Mouse (Mus musculus): ENCODE measurements around the gene Lhcgr. TPM values are rescaled to one million over a fixed set of nuclear protein-coding genes. Genes with fewer than 3 reads are reported as not detected.
"Not testable (repeated sequence)": the region's sequence is repeated elsewhere in the genome, so short reads cannot be mapped to it uniquely, and the experiment has no call there.

The Lhcgr gene
- total and polyA plus RNA-seq, 3 experiments, result not detected

- H3K27me3 ChIP-seq (ENCODE audit: control insufficient read depth in 1 of 2, insufficient read depth in 2 of 2, low read length in 2 of 2); H3K9me3 ChIP-seq (replicated peaks; ENCODE audit: insufficient read depth, low read length); H3K9ac ChIP-seq (ENCODE audit: control insufficient read depth, low read depth, low read length, poor library complexity, severe bottlenecking); H3K36me3 ChIP-seq (ENCODE audit: control insufficient read depth in 1 of 2, insufficient read depth in 2 of 2, low read length in 2 of 2); DNase-seq (ENCODE audit: low read depth, low spot score); H3K27ac ChIP-seq (ENCODE audit: control insufficient read depth, low read depth, low read length); H3K4me1 ChIP-seq (ENCODE audit: control insufficient read depth in 1 of 2, insufficient read depth in 2 of 2, low read length in 2 of 2); H3K4me3 ChIP-seq (ENCODE audit: control insufficient read depth in 1 of 2, insufficient read depth in 1 of 2, low read depth in 2 of 2, low read length in 2 of 2); H3K79me2 ChIP-seq (ENCODE audit: control insufficient read depth, insufficient read depth, low read length, poor library complexity): not testable (repeated sequence)
- TF ChIP-seq USF1 (IDR thresholded peaks at IDR 0.05; ENCODE audit: low read depth, low read length), result peak; percentile 31; the same call in 1 of the 2 replicates
These were observed 21.2 kb upstream of the Lhcgr start for GRCm38 (mm10) chr17:88812943-88813342.

GRCm38 (mm10) chr17:88810807-88811206, 19.0 kb upstream of the Lhcgr start:
- no peak overlapping the region for H3K9ac ChIP-seq (ENCODE audit: control insufficient read depth, low read depth, low read length, poor library complexity, severe bottlenecking)
- H3K36me3 ChIP-seq (ENCODE audit: control insufficient read depth in 1 of 2, insufficient read depth in 2 of 2, low read length in 2 of 2), result no peaks in the 10 kb centered on the region
- no peaks in the 10 kb centered on the region for H3K9me3 ChIP-seq (replicated peaks; ENCODE audit: insufficient read depth, low read length)

GRCm38 (mm10) chr17:88806421-88806820, 14.6 kb upstream of the Lhcgr start:
- Histone ChIP-seq H3K9ac (ENCODE audit: control insufficient read depth, low read depth, low read length, poor library complexity, severe bottlenecking) (no peak overlapping the region), H3K36me3 (ENCODE audit: control insufficient read depth in 1 of 2, insufficient read depth in 2 of 2, low read length in 2 of 2) (no peaks in the 10 kb centered on the region), H3K27ac (ENCODE audit: control insufficient read depth, low read depth, low read length) (no peak overlapping the region), H3K27me3 (ENCODE audit: control insufficient read depth in 1 of 2, insufficient read depth in 2 of 2, low read length in 2 of 2) (no peaks in the 10 kb centered on the region), H3K4me3 (ENCODE audit: control insufficient read depth in 1 of 2, insufficient read depth in 1 of 2, low read depth in 2 of 2, low read length in 2 of 2) (no peak overlapping the region), H3K79me2 (ENCODE audit: control insufficient read depth, insufficient read depth, low read length, poor library complexity) (no peaks in the 10 kb centered on the region), H3K4me1 (ENCODE audit: control insufficient read depth in 1 of 2, insufficient read depth in 2 of 2, low read length in 2 of 2) (no peaks in the 10 kb centered on the region), H3K9me3 (replicated peaks; ENCODE audit: insufficient read depth, low read length) (no peaks in the 10 kb centered on the region)
- no peak for DNase-seq (ENCODE audit: low read depth, low spot score)
- TF ChIP-seq USF2 (IDR thresholded peaks at IDR 0.05; ENCODE audit: borderline replicate concordance in 1 of 2, insufficient read depth in 1 of 2, low read depth in 1 of 2, low read length in 2 of 2), result no peak
- TF ChIP-seq ZMIZ1 (IDR thresholded peaks at IDR 0.05; ENCODE audit: low read depth, low read length), result no peak
- no peak for TF ChIP-seq MAZ (IDR thresholded peaks at IDR 0.05; ENCODE audit: low read depth, low read length)
- TF ChIP-seq GABPA (IDR thresholded peaks at IDR 0.05; ENCODE audit: low read depth, low read length), result no peak
- TF ChIP-seq SMC3 (IDR thresholded peaks at IDR 0.05; ENCODE audit: low read depth, low read length), result no peak
- no peak for TF ChIP-seq BHLHE40 (IDR thresholded peaks at IDR 0.05; ENCODE audit: borderline replicate concordance, low read depth, low read length)
- TF ChIP-seq RAD21 (IDR thresholded peaks at IDR 0.05; ENCODE audit: low read depth, low read length), result no peak
- TF ChIP-seq SIN3A (IDR thresholded peaks at IDR 0.05; ENCODE audit: low read length), result no peak
- no peak for TF ChIP-seq MAFK (IDR thresholded peaks at IDR 0.05; ENCODE audit: borderline replicate concordance, low read depth, low read length)
- TF ChIP-seq ELF1 (IDR thresholded peaks at IDR 0.05; ENCODE audit: low read depth, low read length), result no peak
- no peak for TF ChIP-seq UBTF (IDR thresholded peaks at IDR 0.05; ENCODE audit: borderline replicate concordance, insufficient read depth, low read depth, low read length)
- no peak for TF ChIP-seq MYC (IDR thresholded peaks at IDR 0.05; ENCODE audit: low read depth, low read length)
- TF ChIP-seq JUND (IDR thresholded peaks at IDR 0.05; ENCODE audit: low read depth, low read length), result no peak
- no peak for TF ChIP-seq TBP (IDR thresholded peaks at IDR 0.05; ENCODE audit: low read depth, low read length)
- TF ChIP-seq POLR2AphosphoS2 (IDR thresholded peaks at IDR 0.05; ENCODE audit: low read length), result no peak

More at GRCm38 (mm10) chr17:88810807-88811206, 19.0 kb upstream of the Lhcgr start:
- no peaks in the 10 kb centered on the region for H3K79me2 ChIP-seq (ENCODE audit: control insufficient read depth, insufficient read depth, low read length, poor library complexity)
- no peaks in the 10 kb centered on the region for H3K27me3 ChIP-seq (ENCODE audit: control insufficient read depth in 1 of 2, insufficient read depth in 2 of 2, low read length in 2 of 2)
- DNase-seq (ENCODE audit: low read depth, low spot score), result no peak
- no peak overlapping the region for H3K27ac ChIP-seq (ENCODE audit: control insufficient read depth, low read depth, low read length)
- H3K4me1 ChIP-seq (ENCODE audit: control insufficient read depth in 1 of 2, insufficient read depth in 2 of 2, low read length in 2 of 2), result no peaks in the 10 kb centered on the region
- TF ChIP-seq SMC3 (IDR thresholded peaks at IDR 0.05; ENCODE audit: low read depth, low read length), result no peak
- no peak for TF ChIP-seq GATA1 (IDR thresholded peaks at IDR 0.05; ENCODE audit: low read depth, low read length)
- no peak for TF ChIP-seq POLR2AphosphoS5 (IDR thresholded peaks at IDR 0.05; ENCODE audit: borderline replicate concordance, low read depth, low read length)
- no peak for TF ChIP-seq ZKSCAN1 (IDR thresholded peaks at IDR 0.05; ENCODE audit: low read depth, low read length)
- no peak overlapping the region for H3K4me3 ChIP-seq (ENCODE audit: control insufficient read depth in 1 of 2, insufficient read depth in 1 of 2, low read depth in 2 of 2, low read length in 2 of 2)

All from MEL (cell line).